Mouse (Mus musculus) forebrain, embryonic 13.5 days (tissue): ENCODE data around the gene Camk2d. TPM values are rescaled to one million over a fixed set of nuclear protein-coding genes. Genes with fewer than 3 reads are reported as not detected.

Experiments used
- ATAC-seq: fragments of 200-750 bp; cut with Nextera tagmentation; 2 replicates; pipeline ENCODE4 v1.8.0; 2017
- H3K27ac ChIP-seq: fragments of 300-500 bp; sonication (generic); 2 replicates; pipeline ENCODE4 v1.5.1; 2015; ENCODE audit warnings: inconsistent platforms, mild to moderate bottlenecking, moderate library complexity
- H3K27me3 ChIP-seq: fragments of 300-500 bp; sonication (generic); 2 replicates; pipeline ENCODE4 v1.6.1; 2015; ENCODE audit warnings: mild to moderate bottlenecking, inconsistent platforms
- H3K36me3 ChIP-seq: fragments of 300-500 bp; sonication (generic); 2 replicates; pipeline ENCODE4 v1.6.1; 2015; ENCODE audit warnings: mild to moderate bottlenecking, inconsistent platforms; ENCODE audit not compliant: poor library complexity, severe bottlenecking
- H3K4me1 ChIP-seq: fragments of 300-500 bp; sonication (generic); 2 replicates; pipeline ENCODE4 v1.6.1; 2015; ENCODE audit warnings: inconsistent platforms
- H3K4me2 ChIP-seq: fragments of 300-500 bp; sonication (generic); 2 replicates; pipeline ENCODE4 v1.6.1; 2015; ENCODE audit warnings: inconsistent platforms, mild to moderate bottlenecking, moderate library complexity
- H3K4me3 ChIP-seq: fragments of 300-500 bp; sonication (generic); 2 replicates; pipeline ENCODE4 v1.5.1; 2015; ENCODE audit warnings: mild to moderate bottlenecking, inconsistent platforms
- H3K9ac ChIP-seq: fragments of 300-500 bp; sonication (generic); 2 replicates; pipeline ENCODE4 v1.6.1; 2015; ENCODE audit warnings: mild to moderate bottlenecking, inconsistent platforms
- H3K9me3 ChIP-seq: fragments of 300-500 bp; sonication (generic); replicated peaks from 2 replicates; pipeline ENCODE4 v1.6.1; 2016; ENCODE audit warnings: inconsistent platforms
- WGBS: fragments of 180-500 bp; shearing (Covaris S2); methylation state at CpG from one replicate; pipeline ENCODE4 v1.1.7; 2015; 5-methylcytosine and 5-hydroxymethylcytosine counted together
- polyA plus RNA-seq: library from polyadenylated mRNA; unstranded; fragments of >200 nt; fragmentation: Nextera tagmentation; extraction: Ambion mirVana; gene quantifications from 2 replicates; pipeline ENCODE4 v1.2.1, GENCODE M21; 2015

Camk2d gene
- polyA plus RNA-seq, 1 experiment from 2014 or later, result 17.8 TPM

DNA sequence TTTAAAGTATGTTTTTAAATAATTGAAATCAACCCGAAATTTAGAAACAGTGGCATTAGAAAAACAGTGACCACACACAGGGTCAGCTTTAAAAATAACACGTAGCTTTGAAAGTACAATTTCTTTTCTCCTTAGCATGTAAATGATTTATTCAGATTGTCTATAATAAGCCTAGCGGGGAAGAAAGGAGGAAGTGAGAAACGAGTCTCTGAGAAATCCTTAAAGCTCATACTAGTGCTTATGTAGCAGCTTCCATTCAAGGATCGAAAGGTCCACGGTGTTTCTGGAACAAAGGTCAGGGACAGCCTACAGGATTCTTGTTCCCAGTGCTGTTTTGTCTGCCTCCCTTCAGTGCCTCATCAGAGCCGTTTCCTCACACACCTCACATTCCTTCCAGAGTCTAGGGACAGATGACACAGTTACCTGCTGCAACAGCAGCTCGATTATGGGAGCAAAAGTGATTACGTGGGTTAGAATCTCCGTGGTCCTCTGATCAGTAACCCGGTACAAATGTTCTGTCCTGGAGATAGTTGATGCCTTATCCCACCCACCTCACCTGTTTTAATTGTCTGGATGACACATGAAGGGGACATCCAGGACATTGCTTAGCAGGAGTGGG lies 17.5 kb downstream of the Camk2d start:
- Histone ChIP-seq H3K27ac (no peak overlapping the region), H3K4me1 (0 out of 2 replicates have a peak, but pooled peaks cover 3% of the 10 kb centered on the region)
- 60% methylated on average over 11 of the region's 11 CpGs for WGBS

DNA sequence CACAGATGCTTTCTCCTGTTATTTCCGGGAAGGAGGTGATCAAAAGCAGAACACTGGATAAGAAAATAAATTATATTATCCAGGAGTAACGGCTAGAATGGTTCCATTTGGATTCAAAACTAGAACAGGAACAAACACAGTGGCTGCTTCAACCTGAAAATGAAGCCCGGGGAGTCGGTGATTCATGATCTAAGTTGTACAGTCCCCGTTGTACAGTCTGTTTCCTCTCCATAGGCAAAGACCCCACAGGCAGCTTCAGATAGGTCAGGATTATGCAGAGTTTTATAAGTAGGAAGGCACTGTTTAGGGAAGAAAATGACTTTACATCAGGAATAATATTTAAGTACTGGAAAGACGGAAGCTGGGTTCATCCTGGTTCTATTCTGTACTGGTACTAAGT lies 19.2 kb downstream of the Camk2d start:
- no peaks in the 10 kb centered on the region for H3K9me3 ChIP-seq
- no peak overlapping the region for H3K4me3 ChIP-seq
- H3K27me3 ChIP-seq, result no peaks in the 10 kb centered on the region
- H3K4me1 ChIP-seq, result no peaks in the 10 kb centered on the region
- H3K9ac ChIP-seq, result no peak overlapping the region
- H3K36me3 ChIP-seq, result no peaks in the 10 kb centered on the region
- H3K4me2 ChIP-seq, result no peak overlapping the region
- ATAC-seq, result no peak
- 89% methylated on average over 6 of the region's 6 CpGs for WGBS
- no peak overlapping the region for H3K27ac ChIP-seq

More for the DNA sequence above, 17.5 kb downstream of the Camk2d start:
- Histone ChIP-seq H3K4me3 (no peak overlapping the region), H3K4me2 (no peak overlapping the region), H3K9me3 (no peaks in the 10 kb centered on the region), H3K9ac (no peak overlapping the region), H3K36me3 (no peaks in the 10 kb centered on the region), H3K27me3 (no peaks in the 10 kb centered on the region)
- ATAC-seq, result no peak

DNA sequence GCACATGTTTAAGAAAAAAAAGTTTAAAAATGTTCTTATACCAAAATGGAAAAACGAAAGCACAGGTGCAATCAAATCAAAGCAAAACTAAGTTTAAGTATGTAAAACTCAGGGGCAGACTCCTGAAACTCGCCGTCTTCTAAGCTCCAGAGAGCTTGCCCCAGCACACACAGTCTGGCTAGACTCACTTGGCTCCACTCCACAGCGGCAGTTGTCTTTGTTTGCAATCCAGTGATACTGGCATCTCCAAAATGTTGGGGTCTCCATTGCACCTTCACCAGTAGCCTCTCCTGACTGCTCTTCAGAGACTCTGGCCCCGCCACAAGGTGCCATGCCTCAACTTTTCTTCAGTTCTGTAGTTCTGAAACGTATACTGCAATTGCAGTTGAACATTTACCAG lies 24.1 kb downstream of the Camk2d start:
- WGBS, result 94% methylated on average over 6 of the region's 6 CpGs

DNA sequence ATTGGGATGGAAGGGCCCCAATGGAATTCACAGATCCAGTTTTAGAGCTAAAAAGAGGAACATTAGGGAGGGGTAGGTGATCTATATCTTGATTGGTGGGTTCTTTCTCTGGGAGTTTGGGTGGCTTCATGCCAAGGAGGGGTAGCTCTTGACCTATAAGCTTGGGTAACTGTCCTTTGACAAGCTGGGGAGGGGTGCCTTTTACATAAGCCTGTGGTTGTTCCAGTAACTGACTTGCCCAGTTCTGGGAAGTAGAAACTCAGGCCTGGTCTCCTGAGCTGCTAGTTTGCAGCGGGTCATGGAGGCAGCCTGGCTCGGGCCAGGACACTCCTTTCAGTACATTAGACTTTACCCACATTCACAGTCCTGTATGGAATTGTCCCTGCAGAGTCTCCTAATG lies 26.4 kb downstream of the Camk2d start:
- Histone ChIP-seq H3K9me3 (no peaks in the 10 kb centered on the region), H3K4me3 (no peak overlapping the region), H3K4me2 (no peak overlapping the region), H3K27ac (no peak overlapping the region), H3K4me1 (no peaks in the 10 kb centered on the region), H3K36me3 (no peaks in the 10 kb centered on the region), H3K9ac (no peak overlapping the region), H3K27me3 (no peaks in the 10 kb centered on the region)
- WGBS, result 100% methylated on average over 2 of the region's 2 CpGs
- no peak for ATAC-seq

More for the DNA sequence above, 24.1 kb downstream of the Camk2d start:
- no peaks in the 10 kb centered on the region for H3K4me1 ChIP-seq
- no peak overlapping the region for H3K4me3 ChIP-seq
- no peak overlapping the region for H3K4me2 ChIP-seq
- no peaks in the 10 kb centered on the region for H3K27me3 ChIP-seq
- H3K27ac ChIP-seq, result no peak overlapping the region
- ATAC-seq, result no peak
- no peaks in the 10 kb centered on the region for H3K36me3 ChIP-seq
- no peaks in the 10 kb centered on the region for H3K9me3 ChIP-seq
- H3K9ac ChIP-seq, result no peak overlapping the region

DNA sequence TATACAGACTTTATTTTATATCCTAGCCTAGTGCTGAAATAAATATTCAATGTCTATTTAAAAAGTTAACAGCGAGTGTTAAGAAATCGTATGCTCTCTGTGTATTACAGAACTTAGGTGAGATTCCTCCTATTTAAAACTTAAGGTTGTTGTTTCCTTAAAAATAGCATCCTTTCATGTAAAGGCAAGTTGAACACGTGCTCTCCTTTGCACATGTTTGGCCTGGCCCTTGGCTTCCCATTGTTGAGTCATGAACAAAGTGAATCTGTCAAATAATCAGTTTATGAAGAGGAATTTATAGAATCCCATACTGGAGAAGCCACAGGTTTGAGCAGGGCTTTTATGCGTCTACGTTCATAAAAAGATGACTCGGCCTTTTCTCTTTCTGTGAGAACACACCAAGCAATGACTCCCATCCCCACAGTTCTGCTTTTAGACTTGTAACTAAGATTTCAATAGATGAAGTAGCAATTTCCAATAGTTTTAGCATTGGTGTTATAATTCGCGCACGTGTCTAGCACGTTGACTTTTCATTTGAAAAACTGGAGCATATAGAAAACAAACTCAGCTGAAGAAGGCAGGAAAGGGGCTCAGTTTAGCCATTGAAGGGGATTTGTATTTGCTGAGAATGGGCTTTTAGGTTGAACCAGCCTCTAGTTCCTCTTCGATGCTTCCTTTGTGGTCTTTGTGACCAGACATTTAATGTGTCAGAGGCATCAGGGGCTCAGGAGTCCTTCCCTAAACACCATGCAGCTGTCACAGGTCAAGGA lies 29.1 kb downstream of the Camk2d start:
- no peak overlapping the region for H3K4me3 ChIP-seq
- H3K4me2 ChIP-seq, result no peak overlapping the region
- no peaks in the 10 kb centered on the region for H3K9me3 ChIP-seq
- no peak for ATAC-seq
- H3K9ac ChIP-seq, result no peak overlapping the region
- H3K4me1 ChIP-seq, result no peaks in the 10 kb centered on the region
- no peaks in the 10 kb centered on the region for H3K36me3 ChIP-seq
- no peaks in the 10 kb centered on the region for H3K27me3 ChIP-seq
- WGBS, result 86% methylated on average over 11 of the region's 11 CpGs
- H3K27ac ChIP-seq, result no peak overlapping the region

DNA sequence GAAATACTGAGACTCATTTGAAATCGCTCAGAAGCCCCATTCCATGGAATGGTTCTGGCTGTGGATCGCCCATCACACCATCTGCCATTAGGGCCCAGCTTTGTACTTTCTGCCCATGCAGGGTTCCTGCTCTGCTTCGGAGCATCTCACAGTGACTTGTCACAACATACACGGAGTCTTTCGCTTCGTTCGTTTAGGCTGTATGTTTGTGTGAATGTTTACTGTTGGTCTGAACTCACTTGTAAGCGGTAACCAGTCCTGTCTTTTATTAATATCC lies 29.6 kb downstream of the Camk2d start:
- no peak overlapping the region for H3K4me3 ChIP-seq
- ATAC-seq, result no peak
- H3K4me1 ChIP-seq, result no peaks in the 10 kb centered on the region
- H3K27ac ChIP-seq, result no peak overlapping the region
- no peak overlapping the region for H3K9ac ChIP-seq
- 81% methylated on average over 8 of the region's 8 CpGs for WGBS
- H3K4me2 ChIP-seq, result no peak overlapping the region
- no peaks in the 10 kb centered on the region for H3K9me3 ChIP-seq
- H3K27me3 ChIP-seq, result no peaks in the 10 kb centered on the region
- H3K36me3 ChIP-seq, result no peaks in the 10 kb centered on the region

DNA sequence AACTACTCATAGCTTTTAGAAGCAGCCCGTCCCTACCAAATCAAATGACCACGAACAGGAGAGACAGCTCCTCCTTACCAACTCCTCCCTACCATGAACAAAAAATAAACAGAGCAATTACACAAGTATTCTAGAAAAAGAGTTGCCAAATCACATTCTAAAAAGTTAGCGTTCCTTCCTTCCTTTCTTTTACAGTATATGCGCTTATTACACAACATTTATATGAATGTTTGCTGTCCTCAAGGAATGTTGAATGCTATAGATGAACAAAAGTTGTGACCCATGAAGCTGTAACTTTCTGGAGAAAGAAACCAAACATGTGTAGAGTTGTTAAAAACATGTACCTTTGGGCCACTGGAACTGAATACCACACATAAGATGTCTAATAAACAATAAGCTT lies 31.9 kb downstream of the Camk2d start:
- H3K9me3 ChIP-seq, result no peaks in the 10 kb centered on the region
- H3K27ac ChIP-seq, result no peak overlapping the region
- WGBS, result 94% methylated on average over 4 of the region's 4 CpGs
- no peaks in the 10 kb centered on the region for H3K27me3 ChIP-seq
- no peak for ATAC-seq
- no peak overlapping the region for H3K9ac ChIP-seq
- no peaks in the 10 kb centered on the region for H3K4me1 ChIP-seq
- H3K4me2 ChIP-seq, result no peak overlapping the region
- no peaks in the 10 kb centered on the region for H3K36me3 ChIP-seq
- no peak overlapping the region for H3K4me3 ChIP-seq

DNA sequence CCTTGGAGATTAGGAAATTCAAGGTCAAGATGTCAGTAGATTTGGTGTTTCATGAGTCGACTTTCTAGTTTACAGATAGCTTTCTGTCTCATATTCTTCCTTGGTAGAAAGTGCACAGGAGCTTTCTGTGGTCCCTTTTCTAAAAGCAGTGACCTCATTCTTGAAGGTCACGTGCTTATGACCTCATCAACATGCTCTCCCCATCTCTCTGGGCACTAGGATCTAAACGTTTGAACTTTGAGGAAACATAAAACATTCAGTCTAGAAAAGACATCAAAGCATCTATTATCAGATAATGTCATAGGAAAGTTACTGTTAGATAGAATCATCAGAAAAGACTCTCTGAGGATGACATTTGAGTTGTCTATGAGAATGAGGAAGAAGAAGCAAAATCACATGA lies 32.3 kb downstream of the Camk2d start:
- Histone ChIP-seq H3K9ac (no peak overlapping the region), H3K4me3 (no peak overlapping the region), H3K9me3 (no peaks in the 10 kb centered on the region), H3K27ac (no peak overlapping the region), H3K4me2 (no peak overlapping the region), H3K4me1 (no peaks in the 10 kb centered on the region), H3K27me3 (no peaks in the 10 kb centered on the region), H3K36me3 (no peaks in the 10 kb centered on the region)
- ATAC-seq, result no peak
- WGBS, result 76% methylated on average over 3 of the region's 3 CpGs

DNA sequence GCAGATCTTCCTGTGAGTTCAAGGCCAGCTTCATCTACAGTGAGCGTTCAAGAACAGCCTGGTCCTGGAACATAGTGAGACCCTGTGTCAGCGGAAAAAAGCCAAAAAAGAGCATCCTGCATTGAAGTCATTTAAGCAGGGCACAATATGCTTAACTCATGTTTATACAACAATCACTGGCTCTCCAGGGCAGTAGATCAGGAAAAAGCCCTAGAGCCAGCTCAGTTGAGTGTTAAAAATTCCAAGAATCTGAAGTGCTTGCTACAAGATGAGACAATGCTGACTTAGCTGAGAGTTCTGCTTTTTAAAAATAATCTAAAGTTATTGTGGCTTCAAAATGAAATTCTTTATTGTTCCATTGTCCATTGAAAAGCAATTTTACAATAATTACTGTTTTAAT lies 32.9 kb downstream of the Camk2d start:
- H3K27ac ChIP-seq, result no peak overlapping the region
- no peaks in the 10 kb centered on the region for H3K9me3 ChIP-seq
- ATAC-seq, result no peak
- no peak overlapping the region for H3K4me2 ChIP-seq
- H3K4me3 ChIP-seq, result no peak overlapping the region
- H3K9ac ChIP-seq, result no peak overlapping the region
- no peaks in the 10 kb centered on the region for H3K27me3 ChIP-seq
- no peaks in the 10 kb centered on the region for H3K4me1 ChIP-seq
- H3K36me3 ChIP-seq, result no peaks in the 10 kb centered on the region
- 84% methylated on average over 2 of the region's 2 CpGs for WGBS

DNA sequence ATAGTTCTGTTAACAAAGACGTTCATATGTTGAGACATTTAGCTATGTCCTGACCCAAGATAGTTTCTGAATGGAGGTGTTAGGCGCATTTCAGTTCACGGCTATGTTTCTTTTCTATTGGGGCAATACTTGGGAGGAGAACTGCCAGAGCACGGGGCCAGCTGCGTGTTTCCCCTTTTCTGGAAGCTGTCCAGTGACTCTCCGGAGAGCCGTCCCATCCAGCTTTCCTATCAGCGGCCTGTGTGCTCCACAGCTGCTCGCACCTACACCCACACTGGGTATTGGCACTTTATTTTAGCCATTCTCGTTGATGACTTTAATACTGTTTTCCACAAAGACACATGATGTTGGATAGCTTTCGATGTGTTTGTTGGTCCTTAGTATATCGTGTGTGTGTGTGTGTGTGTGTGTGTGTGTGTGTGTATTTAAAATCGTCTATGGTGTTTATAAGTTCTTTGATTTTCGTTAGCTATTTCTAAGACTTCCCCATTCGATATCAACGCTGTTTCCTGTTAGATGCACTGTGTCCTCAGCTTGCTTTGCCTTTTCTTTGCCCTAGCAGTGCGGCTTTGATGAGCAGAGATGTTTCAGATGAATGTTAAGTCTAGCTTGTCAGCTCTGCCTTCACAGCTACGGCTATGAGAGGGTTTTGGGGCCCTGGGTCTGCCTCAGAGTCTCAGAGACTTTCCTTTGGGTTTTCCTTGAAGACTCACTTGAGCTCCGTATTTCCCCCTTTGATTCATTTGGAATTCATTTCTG lies 34.2 kb downstream of the Camk2d start:
- no peak overlapping the region for H3K4me3 ChIP-seq
- WGBS, result 84% methylated on average over 19 of the region's 19 CpGs
- H3K9me3 ChIP-seq, result no peaks in the 10 kb centered on the region

DNA sequence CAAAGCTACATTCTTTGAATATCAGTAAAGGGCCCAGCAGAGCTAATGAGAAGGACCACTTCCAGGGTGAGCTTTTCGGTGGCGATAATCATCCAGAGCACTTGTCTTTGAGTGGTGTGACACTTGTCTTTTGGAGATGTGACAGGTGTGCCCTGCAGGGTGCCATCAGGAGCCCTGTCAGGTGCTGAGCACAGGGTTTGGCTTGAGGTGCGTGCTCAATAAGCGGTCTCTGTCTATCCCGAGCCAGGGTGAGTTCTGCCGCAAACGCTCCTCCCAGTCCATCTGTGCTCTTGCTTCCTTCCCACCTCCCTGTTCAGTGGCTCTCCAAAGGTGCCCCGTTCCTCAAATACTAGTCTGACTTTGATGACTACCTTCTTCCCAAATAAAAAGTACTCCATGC lies 35.5 kb downstream of the Camk2d start:
- Histone ChIP-seq H3K4me3 (no peak overlapping the region), H3K4me2 (no peak overlapping the region), H3K27ac (no peak overlapping the region), H3K9me3 (no peaks in the 10 kb centered on the region), H3K4me1 (no peaks in the 10 kb centered on the region), H3K27me3 (no peaks in the 10 kb centered on the region), H3K36me3 (no peaks in the 10 kb centered on the region), H3K9ac (no peak overlapping the region)
- 81% methylated on average over 8 of the region's 8 CpGs for WGBS
- ATAC-seq, result no peak

More for the DNA sequence above, 34.2 kb downstream of the Camk2d start:
- H3K27ac ChIP-seq, result no peak overlapping the region
- ATAC-seq, result no peak
- no peaks in the 10 kb centered on the region for H3K36me3 ChIP-seq
- H3K27me3 ChIP-seq, result no peaks in the 10 kb centered on the region
- H3K4me2 ChIP-seq, result no peak overlapping the region
- no peak overlapping the region for H3K9ac ChIP-seq
- no peaks in the 10 kb centered on the region for H3K4me1 ChIP-seq

DNA sequence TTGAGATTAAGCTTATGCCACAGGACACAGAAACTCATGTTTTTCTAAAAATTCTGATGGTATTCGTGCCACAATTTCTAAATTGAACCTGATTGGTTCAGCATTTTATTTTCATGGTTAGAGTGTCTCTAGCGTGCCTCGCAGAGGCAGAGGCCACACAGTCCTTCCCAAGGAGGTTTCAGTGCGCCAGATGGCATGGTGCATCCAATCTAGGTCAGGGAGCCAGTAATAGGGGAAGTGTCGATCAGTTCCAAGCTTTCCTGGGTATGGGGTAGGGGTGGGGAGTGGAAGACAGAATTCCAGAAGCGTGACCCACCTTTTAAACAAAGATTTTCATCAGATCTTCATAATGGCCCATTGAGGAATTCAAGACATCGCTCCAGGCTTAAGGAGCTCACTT lies 36.5 kb downstream of the Camk2d start:
- Histone ChIP-seq H3K4me3 (no peak overlapping the region), H3K27me3 (no peaks in the 10 kb centered on the region), H3K27ac (no peak overlapping the region), H3K36me3 (no peaks in the 10 kb centered on the region), H3K9me3 (no peaks in the 10 kb centered on the region), H3K9ac (no peak overlapping the region), H3K4me1 (no peaks in the 10 kb centered on the region), H3K4me2 (no peak overlapping the region)
- ATAC-seq, result no peak
- 84% methylated on average over 7 of the region's 7 CpGs for WGBS
